Mouse (Mus musculus): ENCODE measurements at regions not wholly inside any gene's neighbourhood (a gene's known extent, or its start where the extent isn't known, plus 50 kb on each side); places are given as distances from the start of the nearest gene placed in this dataset.
"Not testable (repeated sequence)": the region's sequence is repeated elsewhere in the genome, so short reads cannot be mapped to it uniquely, and the experiment has no call there.

DNA sequence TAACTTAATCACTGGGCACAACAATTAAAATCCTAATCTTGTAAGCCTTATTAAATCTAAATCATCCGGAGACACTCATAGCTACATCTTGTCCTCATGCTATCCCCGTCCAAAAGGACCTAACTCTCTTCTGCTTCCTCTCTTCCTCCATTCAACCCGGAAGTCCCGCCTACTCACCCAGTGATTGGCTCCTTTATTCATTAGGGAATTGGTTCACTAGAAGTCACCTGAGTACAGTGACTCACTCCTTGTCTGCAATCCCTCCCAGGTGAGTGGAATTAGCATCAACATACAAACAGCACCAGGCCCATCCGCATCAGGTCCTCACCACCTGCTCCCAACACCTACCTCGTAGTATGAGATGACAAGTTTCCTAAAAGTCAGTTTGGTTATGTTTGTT lies 114.5 kb downstream of the Enc1 start:
- H3K4me3 ChIP-seq; H3K9ac ChIP-seq; H3K27ac ChIP-seq; H3K27me3 ChIP-seq (replicated peaks); H3K36me3 ChIP-seq; H3K9me3 ChIP-seq; H3K4me1 ChIP-seq; ATAC-seq (ENCODE audit: low FRiP score, low read depth); H3K4me2 ChIP-seq (replicated peaks): not testable (repeated sequence)
- WGBS = 95% methylated on average over 6 of the region's 6 CpGs

DNA sequence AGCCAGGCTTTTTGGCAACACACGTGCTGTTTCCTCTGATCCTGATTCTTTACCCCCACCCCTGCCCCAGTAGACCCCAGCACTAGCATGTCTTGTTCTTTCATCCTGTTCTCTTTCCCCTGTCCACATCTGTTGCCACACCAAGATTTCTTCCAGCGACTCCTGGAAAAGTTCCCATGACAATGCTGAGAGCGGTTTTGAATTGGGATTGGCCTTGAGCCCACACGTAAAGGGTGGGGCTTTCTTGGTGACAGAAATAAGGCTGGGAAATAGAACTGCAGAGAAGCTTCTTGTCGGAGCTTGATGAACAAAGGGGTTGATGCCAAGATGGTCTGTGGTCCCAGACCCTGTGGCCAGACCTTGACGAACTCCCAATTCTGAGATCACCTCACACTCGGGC lies 106.8 kb downstream of the Enc1 start:
- Histone ChIP-seq H3K27me3 (replicated peaks) (no peaks in the 10 kb centered on the region), H3K9me3 (no peaks in the 10 kb centered on the region), H3K4me3 (no peak overlapping the region), H3K27ac (no peak overlapping the region), H3K4me2 (replicated peaks) (no peak overlapping the region), H3K9ac (no peak overlapping the region), H3K36me3 (no peaks in the 10 kb centered on the region), H3K4me1 (no peaks in the 10 kb centered on the region)
- no peak for ATAC-seq (ENCODE audit: low FRiP score, low read depth)
- 90% methylated on average over 7 of the region's 7 CpGs for WGBS

- no peak for ATAC-seq (ENCODE audit: low FRiP score, low read depth)
- 74% methylated on average over 7 of the region's 7 CpGs for WGBS
- Histone ChIP-seq H3K27ac (no peak overlapping the region), H3K27me3 (replicated peaks) (no peaks in the 10 kb centered on the region), H3K4me3 (no peak overlapping the region), H3K9me3 (no peaks in the 10 kb centered on the region), H3K36me3 (no peaks in the 10 kb centered on the region), H3K9ac (no peak overlapping the region), H3K4me1 (peaks cover 10% of the 10 kb centered on the region), H3K4me2 (replicated peaks) (no peak overlapping the region)
Observed at GRCm38 (mm10) chr13:97341218-97341889, 100.4 kb downstream of the Enc1 start.

- peak; percentile 63; the same call in 1 of the 2 replicates for ATAC-seq (ENCODE audit: low FRiP score, low read depth)
- WGBS = 15% methylated on average over 3 of the region's 3 CpGs
Observed at GRCm38 (mm10) chr13:97337954-97338353, 97.0 kb downstream of the Enc1 start.

DNA sequence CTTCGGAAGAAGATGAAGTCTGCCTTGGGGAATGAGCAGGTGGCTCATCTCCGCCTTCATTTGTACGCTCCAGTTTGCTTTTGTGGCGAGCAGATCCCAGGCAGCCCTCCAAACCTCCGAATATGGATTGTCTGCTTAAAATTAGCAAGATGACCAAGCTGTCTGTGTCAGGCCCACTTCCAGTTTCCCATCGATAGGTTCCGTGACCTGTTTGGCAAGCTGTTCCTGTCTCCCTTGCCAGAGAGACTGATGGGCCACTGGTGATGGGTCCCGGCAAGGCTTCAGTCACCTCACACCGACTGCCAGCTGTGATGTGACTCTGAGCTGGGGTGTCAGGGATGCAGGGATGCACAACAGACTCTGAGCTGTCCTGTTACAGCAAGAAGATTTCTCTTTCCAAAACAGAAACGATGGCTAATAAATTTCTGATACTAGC lies 96.4 kb downstream of the Enc1 start:
- Histone ChIP-seq H3K9ac (no peak overlapping the region), H3K27me3 (replicated peaks) (no peaks in the 10 kb centered on the region), H3K27ac (peak overlapping the region; percentile 20; the same call in 1 of the 2 replicates), H3K4me2 (replicated peaks) (no peak overlapping the region), H3K9me3 (no peaks in the 10 kb centered on the region), H3K4me1 (peaks cover 10% of the 10 kb centered on the region), H3K36me3 (no peaks in the 10 kb centered on the region), H3K4me3 (no peak overlapping the region)
- ATAC-seq (ENCODE audit: low FRiP score, low read depth) = peak; percentile 73
- WGBS = 46% methylated on average over 10 of the region's 10 CpGs

More at GRCm38 (mm10) chr13:97337954-97338353, 97.0 kb downstream of the Enc1 start:
- Histone ChIP-seq H3K9me3 (no peaks in the 10 kb centered on the region), H3K27me3 (replicated peaks) (no peaks in the 10 kb centered on the region), H3K4me3 (no peak overlapping the region), H3K27ac (no peak overlapping the region), H3K4me2 (replicated peaks) (no peak overlapping the region), H3K36me3 (no peaks in the 10 kb centered on the region), H3K4me1 (peaks cover 10% of the 10 kb centered on the region), H3K9ac (no peak overlapping the region)

DNA sequence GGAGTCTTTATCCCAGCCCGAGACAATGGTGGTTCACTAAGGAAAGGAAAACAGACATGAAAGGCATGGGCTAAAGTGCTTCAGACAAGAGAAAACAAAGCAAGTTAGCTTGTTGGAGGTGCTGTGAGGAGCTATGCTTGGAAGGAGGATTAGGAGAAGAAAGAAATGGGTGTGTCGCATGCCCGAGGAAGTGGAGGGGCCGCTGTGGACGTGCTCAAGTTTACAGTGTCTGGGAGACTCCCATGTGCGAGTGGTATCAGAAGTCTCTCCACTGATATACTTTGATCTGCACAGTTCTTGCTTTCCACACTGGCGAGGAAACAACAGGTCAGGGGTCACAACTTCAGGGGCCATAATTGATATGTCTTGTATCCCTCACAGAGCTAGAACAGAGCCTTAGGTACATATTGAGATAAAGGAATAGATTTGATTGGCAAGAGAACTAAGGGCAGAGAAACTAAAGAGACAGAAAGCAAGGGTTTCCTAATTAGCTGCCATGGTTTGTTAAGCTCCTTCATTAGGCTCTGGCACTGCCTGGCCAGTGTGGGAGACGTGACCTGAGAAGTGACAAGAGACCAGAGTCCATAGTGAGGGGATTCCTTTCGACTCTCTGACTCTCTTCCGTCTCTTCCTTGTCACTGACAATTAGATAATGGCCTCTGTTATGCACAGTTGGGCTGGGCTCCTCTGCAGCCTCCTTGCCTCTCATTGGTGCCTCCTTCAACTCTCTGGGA lies 93.1 kb downstream of the Enc1 start:
- no peak overlapping the region for H3K4me2 ChIP-seq (replicated peaks)
- H3K27ac ChIP-seq = no peak overlapping the region
- H3K4me1 ChIP-seq = peaks cover 10% of the 10 kb centered on the region
- H3K4me3 ChIP-seq = no peak overlapping the region
- ATAC-seq (ENCODE audit: low FRiP score, low read depth) = no peak
- H3K27me3 ChIP-seq (replicated peaks) = no peaks in the 10 kb centered on the region
- 25% methylated on average over 10 of the region's 10 CpGs for WGBS
- H3K9me3 ChIP-seq = no peaks in the 10 kb centered on the region
- no peak overlapping the region for H3K9ac ChIP-seq
- no peaks in the 10 kb centered on the region for H3K36me3 ChIP-seq

- no peaks in the 10 kb centered on the region for H3K9me3 ChIP-seq
- H3K4me3 ChIP-seq = no peak overlapping the region
- ATAC-seq (ENCODE audit: low FRiP score, low read depth) = no peak
- no peaks in the 10 kb centered on the region for H3K36me3 ChIP-seq
- no peak overlapping the region for H3K4me2 ChIP-seq (replicated peaks)
- no peak overlapping the region for H3K9ac ChIP-seq
- H3K27ac ChIP-seq = no peak overlapping the region
- no peaks in the 10 kb centered on the region for H3K27me3 ChIP-seq (replicated peaks)
- WGBS = 90% methylated on average over 14 of the region's 14 CpGs
- no peaks in the 10 kb centered on the region for H3K4me1 ChIP-seq
Observed at GRCm38 (mm10) chr13:97331072-97331471, 90.2 kb downstream of the Enc1 start.

DNA sequence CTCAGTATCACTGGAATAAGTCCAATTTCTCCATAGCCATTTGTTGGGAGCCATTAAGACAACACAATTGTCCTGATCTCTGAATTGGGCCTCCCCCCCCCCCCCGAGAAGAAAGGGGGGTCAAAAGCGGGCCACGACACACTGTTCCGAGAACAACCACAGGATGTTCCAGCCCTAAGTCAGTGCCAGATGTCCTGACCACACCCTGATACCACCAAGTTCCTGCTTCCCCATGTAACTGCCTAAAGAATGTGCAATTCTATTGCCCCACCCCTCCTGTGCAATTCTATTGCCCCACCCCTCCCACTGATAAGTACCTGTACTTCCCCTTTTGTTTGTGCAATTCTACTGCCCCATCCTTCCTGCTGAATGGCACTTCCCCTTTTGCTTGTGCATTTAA lies 80.4 kb downstream of the Enc1 start:
- peaks cover 11% of the 10 kb centered on the region for H3K4me1 ChIP-seq
- not testable (repeated sequence) for H3K36me3 ChIP-seq; ATAC-seq (ENCODE audit: low FRiP score, low read depth); H3K9me3 ChIP-seq; H3K4me2 ChIP-seq (replicated peaks); H3K27ac ChIP-seq; H3K27me3 ChIP-seq (replicated peaks); H3K9ac ChIP-seq; H3K4me3 ChIP-seq
- WGBS = 80% methylated on average over 4 of the region's 4 CpGs

GRCm38 (mm10) chr13:97320756-97321155 lies 79.9 kb downstream of the Enc1 start:
- H3K36me3 ChIP-seq = no peaks in the 10 kb centered on the region
- WGBS = 34% methylated on average over 4 of the region's 4 CpGs

GRCm38 (mm10) chr13:97320298-97320697 lies 79.4 kb downstream of the Enc1 start:
- H3K27me3 ChIP-seq (replicated peaks) = no peaks in the 10 kb centered on the region
- H3K27ac ChIP-seq = no peak overlapping the region
- H3K9me3 ChIP-seq = no peaks in the 10 kb centered on the region
- ATAC-seq (ENCODE audit: low FRiP score, low read depth) = no peak
- H3K4me2 ChIP-seq (replicated peaks) = no peak overlapping the region
- no peak overlapping the region for H3K4me3 ChIP-seq
- 71% methylated on average over 1 of the region's 1 CpGs for WGBS
- H3K9ac ChIP-seq = no peak overlapping the region
- peaks cover 13% of the 10 kb centered on the region for H3K4me1 ChIP-seq
- no peaks in the 10 kb centered on the region for H3K36me3 ChIP-seq

More at GRCm38 (mm10) chr13:97320756-97321155, 79.9 kb downstream of the Enc1 start:
- Histone ChIP-seq H3K9me3 (no peaks in the 10 kb centered on the region), H3K4me2 (replicated peaks) (no peak overlapping the region), H3K27me3 (replicated peaks) (no peaks in the 10 kb centered on the region), H3K4me1 (peaks cover 13% of the 10 kb centered on the region), H3K9ac (no peak overlapping the region), H3K4me3 (no peak overlapping the region), H3K27ac (no peak overlapping the region)
- ATAC-seq (ENCODE audit: low FRiP score, low read depth) = no peak

DNA sequence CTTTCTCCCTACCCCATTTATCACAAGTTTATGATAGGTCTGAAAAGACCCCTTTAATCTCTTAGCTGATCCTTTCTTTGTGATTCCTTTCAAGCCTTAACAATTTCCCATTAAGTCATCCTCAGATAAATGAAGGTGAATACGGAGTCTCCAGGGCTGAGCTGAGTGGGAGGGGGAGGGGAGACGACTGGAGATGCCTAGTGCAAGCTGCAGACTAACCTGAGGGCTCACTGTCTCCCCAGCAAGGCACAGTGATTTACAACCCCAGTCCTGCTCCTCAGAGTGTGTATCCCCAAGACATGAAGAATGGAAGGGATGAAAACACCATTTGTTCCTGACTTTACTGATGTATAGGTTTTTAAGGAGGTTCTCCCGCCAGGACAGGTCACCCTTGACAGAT lies 76.7 kb downstream of the Enc1 start:
- Histone ChIP-seq H3K4me1 (peaks cover 15% of the 10 kb centered on the region), H3K36me3 (no peaks in the 10 kb centered on the region), H3K4me2 (replicated peaks) (no peak overlapping the region), H3K27ac (no peak overlapping the region), H3K9me3 (no peaks in the 10 kb centered on the region), H3K9ac (no peak overlapping the region), H3K4me3 (no peak overlapping the region), H3K27me3 (replicated peaks) (no peaks in the 10 kb centered on the region)
- 2% methylated on average over 3 of the region's 3 CpGs for WGBS
- ATAC-seq (ENCODE audit: low FRiP score, low read depth) = peak; percentile 74

- Histone ChIP-seq H3K4me3 (no peak overlapping the region), H3K27ac (no peak overlapping the region), H3K9ac (no peak overlapping the region), H3K9me3 (no peaks in the 10 kb centered on the region), H3K27me3 (replicated peaks) (no peaks in the 10 kb centered on the region), H3K4me1 (peaks cover 31% of the 10 kb centered on the region), H3K4me2 (replicated peaks) (no peak overlapping the region), H3K36me3 (no peaks in the 10 kb centered on the region)
- ATAC-seq (ENCODE audit: low FRiP score, low read depth) = no peak
- 80% methylated on average over 16 of the region's 16 CpGs for WGBS
Observed at GRCm38 (mm10) chr13:97312420-97313370, 71.8 kb downstream of the Enc1 start.
